Mouse (Mus musculus) gastrocnemius, postnatal 10 days (tissue): ENCODE results near the gene Usp15. TPM values are rescaled to one million over a fixed set of nuclear protein-coding genes. Genes with fewer than 3 reads are reported as not detected.
"Not testable (repeated sequence)": the region's sequence is repeated elsewhere in the genome, so short reads cannot be mapped to it uniquely, and the experiment has no call there.

ENCODE experiments used
- DNase-seq: peaks from one replicate; pipeline ENCODE4 v3.0.0; 2021; ENCODE audit warnings: mixed read lengths
- long read RNA-seq, 2 experiments: library from polyadenylated mRNA; stranded (forward); transcript quantifications; one replicate each; pipeline ENCODE4 v2.0.0; 2021
- total RNA-seq, 2 experiments: library from RNA; stranded (reverse); gene quantifications; 2 replicates each; pipeline ENCODE4 v1.2.3; 2021

Usp15 gene
- total RNA-seq: 100 to 1,000 TPM; 144 to 145 TPM
- long read RNA-seq, experiment 1, full-length matches to known transcripts: 73 of 130 reads
- long read RNA-seq, experiment 1, partial matches to known transcripts: 4 of 130 reads
- long read RNA-seq, experiment 1, other reads (novel, unspliced or antisense): 53 of 130 reads
- long read RNA-seq, experiment 2, full-length matches to known transcripts: 55 of 105 reads
- long read RNA-seq, experiment 2, partial matches to known transcripts: 8 of 105 reads
- long read RNA-seq, experiment 2, other reads (novel, unspliced or antisense): 42 of 105 reads

GRCm38 (mm10) chr10:123196835-123197559 is at the start of gene Usp15:
Gene Usp15 (minus strand): TSS chr10:123196995.
- peak; percentile 96 for DNase-seq

- no peak for DNase-seq
Measured at GRCm38 (mm10) chr10:123229420-123229819, 32.6 kb upstream of the Usp15 start.

- no peak for DNase-seq
Measured at GRCm38 (mm10) chr10:123222785-123223184, 26.0 kb upstream of the Usp15 start.

- DNase-seq: no peak
Measured at GRCm38 (mm10) chr10:123209517-123209916, 12.7 kb upstream of the Usp15 start.

GRCm38 (mm10) chr10:123208336-123208735 is 11.5 kb upstream of the Usp15 start:
- no peak for DNase-seq

GRCm38 (mm10) chr10:123206074-123206473 is 9.3 kb upstream of the Usp15 start:
- no peak for DNase-seq

GRCm38 (mm10) chr10:123205364-123205763 is 8.6 kb upstream of the Usp15 start:
- DNase-seq: not testable (repeated sequence)

- DNase-seq: no peak
Measured at GRCm38 (mm10) chr10:123201981-123202758, 5.4 kb upstream of the Usp15 start.

GRCm38 (mm10) chr10:123201436-123201835 is 4.6 kb upstream of the Usp15 start:
- DNase-seq: no peak

- DNase-seq: no peak
Measured at GRCm38 (mm10) chr10:123200996-123201395, 4.2 kb upstream of the Usp15 start.

- DNase-seq: no peak
Measured at GRCm38 (mm10) chr10:123200320-123200659, 3.5 kb upstream of the Usp15 start.

GRCm38 (mm10) chr10:123199615-123200319 is 3.0 kb upstream of the Usp15 start:
- no peak for DNase-seq

- no peak for DNase-seq
Measured at GRCm38 (mm10) chr10:123199119-123199518, 2.3 kb upstream of the Usp15 start.

GRCm38 (mm10) chr10:123198183-123198582 is 1.4 kb upstream of the Usp15 start:
- DNase-seq: no peak

- peak; percentile 20 for DNase-seq
Measured at GRCm38 (mm10) chr10:123195961-123196834, 597 bp downstream of the Usp15 start.

GRCm38 (mm10) chr10:123195501-123195900 is 1.3 kb downstream of the Usp15 start:
- DNase-seq: no peak

GRCm38 (mm10) chr10:123191038-123191437 is 5.8 kb downstream of the Usp15 start:
- no peak for DNase-seq

- DNase-seq: no peak
Measured at GRCm38 (mm10) chr10:123187337-123187736, 9.5 kb downstream of the Usp15 start.

- no peak for DNase-seq
Measured at GRCm38 (mm10) chr10:123185907-123186306, 10.9 kb downstream of the Usp15 start.

GRCm38 (mm10) chr10:123183743-123184142 is 13.1 kb downstream of the Usp15 start:
- DNase-seq: no peak

GRCm38 (mm10) chr10:123183243-123183642 is 13.6 kb downstream of the Usp15 start:
- DNase-seq: peak; percentile 15
